Mouse (Mus musculus): ENCODE data around the gene Cxcl12.

Cxcl12 gene

GRCm38 (mm10) chr6:117220831-117221345, 52.6 kb downstream of the Cxcl12 start:
- DNase-seq = no peak
